Mouse (Mus musculus) neural tube, embryonic 10.5 days (tissue): ENCODE data around the gene Tmeff1.
A peak's percentile ranks its signal among the peaks of the same experiment; 100 is the strongest.

ENCODE experiments used
- DNase-seq: peaks from one replicate; pipeline ENCODE4 v3.0.0-alpha.2; 2017; ENCODE audit warnings: low spot score; ENCODE audit errors: extremely low spot score

The Tmeff1 gene

GRCm38 (mm10) chr4:48584421-48585240 is at the start of gene Tmeff1:
Gene Tmeff1, plus strand, starts transcription at chr4:48585174.
- DNase-seq: peak; percentile 81

- peak; percentile 2 for DNase-seq
Measured at GRCm38 (mm10) chr4:48536275-48536674, 48.7 kb upstream of the Tmeff1 start.

- peak; percentile 1 for DNase-seq
Measured at GRCm38 (mm10) chr4:48537024-48537423, 48.0 kb upstream of the Tmeff1 start.

- peak; percentile 10 for DNase-seq
Measured at GRCm38 (mm10) chr4:48538581-48538980, 46.4 kb upstream of the Tmeff1 start.

- DNase-seq: peak; percentile 87
Measured at GRCm38 (mm10) chr4:48539841-48540575, 45.0 kb upstream of the Tmeff1 start, which contains the start of gene Msantd3. Gene Msantd3, plus strand, starts transcription at chr4:48539935.

GRCm38 (mm10) chr4:48540576-48541111 is 44.3 kb upstream of the Tmeff1 start:
- DNase-seq: peak; percentile 76

GRCm38 (mm10) chr4:48541526-48542250 is 43.3 kb upstream of the Tmeff1 start:
- peak; percentile 46 for DNase-seq

GRCm38 (mm10) chr4:48542351-48542750 is 42.6 kb upstream of the Tmeff1 start:
- DNase-seq: no peak

- no peak for DNase-seq
Measured at GRCm38 (mm10) chr4:48543071-48543865, 41.7 kb upstream of the Tmeff1 start.

GRCm38 (mm10) chr4:48544141-48544540 is 40.8 kb upstream of the Tmeff1 start:
- no peak for DNase-seq

- no peak for DNase-seq
Measured at GRCm38 (mm10) chr4:48545966-48546365, 39.0 kb upstream of the Tmeff1 start.

- DNase-seq: peak; percentile 27
Measured at GRCm38 (mm10) chr4:48546568-48547496, 38.1 kb upstream of the Tmeff1 start.

- DNase-seq: no peak
Measured at GRCm38 (mm10) chr4:48548393-48549045, 36.5 kb upstream of the Tmeff1 start.

- no peak for DNase-seq
Measured at GRCm38 (mm10) chr4:48549661-48550060, 35.3 kb upstream of the Tmeff1 start.

GRCm38 (mm10) chr4:48552486-48553064 is 32.4 kb upstream of the Tmeff1 start:
- no peak for DNase-seq

GRCm38 (mm10) chr4:48554132-48554531 is 30.8 kb upstream of the Tmeff1 start:
- DNase-seq: no peak

- DNase-seq: no peak
Measured at GRCm38 (mm10) chr4:48555729-48556128, 29.2 kb upstream of the Tmeff1 start.

- no peak for DNase-seq
Measured at GRCm38 (mm10) chr4:48559652-48560051, 25.3 kb upstream of the Tmeff1 start.

- no peak for DNase-seq
Measured at GRCm38 (mm10) chr4:48561824-48562223, 23.1 kb upstream of the Tmeff1 start.
